Mouse (Mus musculus) heart, embryonic 10.5 days (tissue): ENCODE results near the gene Tapbp. TPM values are rescaled to one million over a fixed set of nuclear protein-coding genes. Genes with fewer than 3 reads are reported as not detected.
A peak's percentile ranks its signal among the peaks of the same experiment; 100 is the strongest.

Experiments used
- DNase-seq: peaks from one replicate; pipeline ENCODE4 v3.0.0-alpha.2; 2017; ENCODE audit warnings: low spot score
- H3K27ac ChIP-seq: fragments of 300-500 bp; sonication (generic); 2 replicates; pipeline ENCODE4 v1.5.1; 2016; ENCODE audit warnings: mild to moderate bottlenecking
- H3K27me3 ChIP-seq: fragments of 300-500 bp; sonication (generic); 2 replicates; pipeline ENCODE4 v1.6.1; 2016; ENCODE audit warnings: mild to moderate bottlenecking; ENCODE audit not compliant: poor library complexity, insufficient read depth, severe bottlenecking
- H3K36me3 ChIP-seq: fragments of 300-500 bp; sonication (generic); 2 replicates; pipeline ENCODE4 v1.6.1; 2016; ENCODE audit warnings: mild to moderate bottlenecking, moderate library complexity
- H3K4me1 ChIP-seq: fragments of 300-500 bp; sonication (generic); 2 replicates; pipeline ENCODE4 v1.6.1; 2016; ENCODE audit warnings: mild to moderate bottlenecking
- H3K4me3 ChIP-seq: fragments of 300-500 bp; sonication (generic); 2 replicates; pipeline ENCODE4 v1.5.1; 2016; ENCODE audit warnings: mild to moderate bottlenecking, moderate library complexity
- H3K9me3 ChIP-seq: fragments of 300-500 bp; sonication (generic); 2 replicates; pipeline ENCODE4 v1.6.1; 2016; ENCODE audit warnings: mild to moderate bottlenecking, moderate library complexity
- WGBS: fragments of 180-500 bp; shearing (Covaris S2); methylation state at CpG from one replicate; pipeline ENCODE4 v1.1.7; 2016; 5-methylcytosine and 5-hydroxymethylcytosine counted together
- polyA plus RNA-seq: library from polyadenylated mRNA; unstranded; fragments of >200 nt; fragmentation: Nextera tagmentation; extraction: Ambion mirVana; gene quantifications from 2 replicates; pipeline ENCODE4 v1.2.1, GENCODE M21; 2016

The Tapbp gene
- polyA plus RNA-seq, 1 experiment from 2014 or later = 13.9 TPM

DNA sequence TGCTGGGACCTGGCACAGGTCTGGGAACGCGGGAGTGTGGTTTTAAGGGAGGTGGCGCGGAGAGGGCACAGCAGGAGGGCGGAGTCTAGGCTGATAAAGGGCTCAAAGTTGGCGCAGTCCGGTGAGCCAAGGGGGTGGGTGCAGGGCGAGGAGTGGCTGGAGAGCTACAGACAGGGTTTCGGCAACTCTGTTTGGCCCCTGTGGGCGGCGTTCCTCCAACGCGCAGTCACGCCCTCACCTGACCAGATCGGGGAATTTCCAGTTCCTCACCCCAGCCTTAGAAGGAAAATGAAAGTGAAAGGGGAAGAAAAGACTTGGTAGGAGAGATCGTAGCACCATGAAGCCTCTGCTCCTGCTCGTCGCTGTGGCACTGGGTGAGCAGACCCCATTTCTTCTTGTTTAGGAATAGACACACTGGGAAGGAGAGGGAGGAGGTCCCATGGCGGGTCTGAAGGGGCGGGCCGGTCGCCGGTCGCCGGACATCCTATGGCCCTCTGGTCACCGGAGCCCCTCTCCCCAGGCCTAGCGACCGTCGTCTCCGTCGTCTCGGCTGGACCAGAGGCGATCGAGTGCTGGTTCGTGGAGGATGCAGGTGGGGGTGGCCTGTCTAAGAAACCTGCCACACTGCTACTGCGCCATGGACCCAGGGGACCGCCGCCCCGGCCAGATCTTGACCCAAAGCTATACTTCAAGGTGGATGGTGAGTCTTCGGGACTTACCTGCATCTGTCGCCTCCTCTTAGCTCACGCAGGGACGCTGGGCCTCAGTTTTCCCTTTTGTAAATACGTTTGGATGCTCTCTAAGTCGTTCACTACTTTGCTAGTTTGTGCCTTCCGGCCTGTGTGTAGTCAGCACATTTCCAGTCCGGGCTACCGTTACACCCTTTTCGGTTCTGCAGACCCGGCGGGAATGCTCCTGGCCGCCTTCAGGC is 3.9 kb downstream of the Tapbp start:
- WGBS = under 1% methylated on average over 52 of the region's 52 CpGs
- peak overlapping the region; percentile 83 for H3K27ac ChIP-seq
- no peaks in the 10 kb centered on the region for H3K9me3 ChIP-seq
- peaks cover 25% of the 10 kb centered on the region for H3K36me3 ChIP-seq
- H3K4me3 ChIP-seq = peak overlapping the region; percentile 82
- peak; percentile 92 for DNase-seq
- peaks cover 47% of the 10 kb centered on the region for H3K4me1 ChIP-seq
- H3K27me3 ChIP-seq = no peaks in the 10 kb centered on the region

DNA sequence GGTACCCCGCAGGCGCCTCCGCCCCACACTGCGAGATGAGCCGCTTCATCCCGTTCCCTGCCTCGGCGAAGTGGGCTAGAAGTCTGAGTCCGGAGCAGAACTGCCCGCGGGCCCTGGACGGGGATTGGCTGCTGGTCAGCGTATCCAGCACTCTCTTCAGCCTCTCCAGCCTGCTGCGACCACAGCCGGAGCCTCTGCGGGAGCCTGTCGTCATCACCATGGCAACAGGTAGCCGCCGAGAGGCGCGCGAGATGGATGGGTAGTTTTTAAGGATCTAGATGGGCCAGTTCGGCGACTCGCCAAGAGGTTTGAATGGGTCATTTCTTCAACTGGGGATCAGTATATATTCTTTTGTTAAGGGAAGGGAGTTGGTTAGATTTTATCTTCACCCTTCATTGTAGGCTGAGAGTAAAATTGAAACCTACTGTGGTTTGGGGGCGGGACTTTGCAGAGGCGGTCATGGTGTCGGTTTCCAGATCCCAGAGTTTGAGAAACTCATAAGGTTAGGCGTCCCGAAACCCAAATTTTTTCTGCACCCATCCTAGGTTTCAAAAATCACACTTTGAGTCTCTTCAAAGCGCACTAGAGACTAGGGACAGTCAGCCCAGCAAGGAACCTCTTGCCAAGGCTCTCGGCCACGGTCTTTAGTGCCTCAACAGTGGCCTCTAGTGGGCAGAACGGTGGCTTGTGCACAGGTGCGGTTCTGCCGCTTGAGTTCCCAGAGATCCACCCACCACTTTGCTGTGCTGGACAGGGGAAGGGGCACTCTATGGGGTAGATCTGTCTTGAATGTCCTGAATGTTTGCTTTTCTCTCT is 4.8 kb downstream of the Tapbp start:
- Histone ChIP-seq H3K9me3 (no peaks in the 10 kb centered on the region), H3K27ac (peak overlapping the region; percentile 83), H3K4me3 (peak overlapping the region; percentile 82), H3K27me3 (no peaks in the 10 kb centered on the region), H3K4me1 (peaks cover 41% of the 10 kb centered on the region), H3K36me3 (peaks cover 22% of the 10 kb centered on the region)
- under 1% methylated on average over 36 of the region's 36 CpGs for WGBS
- peak; percentile 92 for DNase-seq

DNA sequence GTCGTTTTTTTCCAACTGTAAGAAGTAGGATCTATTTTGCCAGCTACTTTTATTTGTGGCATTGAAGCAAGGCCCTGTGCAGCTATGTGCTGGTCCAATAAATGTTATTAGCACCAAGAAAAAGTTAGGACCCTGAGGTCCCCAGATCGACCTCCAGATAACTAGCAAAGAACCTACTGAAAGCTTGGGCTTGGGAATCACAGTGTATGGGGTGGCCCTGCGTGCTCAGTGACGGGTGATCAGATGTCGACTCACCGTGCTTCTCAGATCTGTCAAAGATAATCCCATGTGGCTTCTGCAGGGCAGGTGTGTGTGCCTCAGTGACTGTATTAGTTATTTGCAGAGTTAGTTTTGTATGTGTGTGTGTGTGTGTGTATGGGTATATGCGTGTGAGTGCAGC is 5.7 kb downstream of the Tapbp start:
- Histone ChIP-seq H3K4me1 (peaks cover 41% of the 10 kb centered on the region), H3K9me3 (no peaks in the 10 kb centered on the region), H3K36me3 (peaks cover 26% of the 10 kb centered on the region), H3K27me3 (no peaks in the 10 kb centered on the region), H3K27ac (no peak overlapping the region), H3K4me3 (0 out of 2 replicates have a peak overlapping the region, but pooled peaks have one; percentile 82)
- DNase-seq = no peak
- WGBS = 87% methylated on average over 7 of the region's 7 CpGs

DNA sequence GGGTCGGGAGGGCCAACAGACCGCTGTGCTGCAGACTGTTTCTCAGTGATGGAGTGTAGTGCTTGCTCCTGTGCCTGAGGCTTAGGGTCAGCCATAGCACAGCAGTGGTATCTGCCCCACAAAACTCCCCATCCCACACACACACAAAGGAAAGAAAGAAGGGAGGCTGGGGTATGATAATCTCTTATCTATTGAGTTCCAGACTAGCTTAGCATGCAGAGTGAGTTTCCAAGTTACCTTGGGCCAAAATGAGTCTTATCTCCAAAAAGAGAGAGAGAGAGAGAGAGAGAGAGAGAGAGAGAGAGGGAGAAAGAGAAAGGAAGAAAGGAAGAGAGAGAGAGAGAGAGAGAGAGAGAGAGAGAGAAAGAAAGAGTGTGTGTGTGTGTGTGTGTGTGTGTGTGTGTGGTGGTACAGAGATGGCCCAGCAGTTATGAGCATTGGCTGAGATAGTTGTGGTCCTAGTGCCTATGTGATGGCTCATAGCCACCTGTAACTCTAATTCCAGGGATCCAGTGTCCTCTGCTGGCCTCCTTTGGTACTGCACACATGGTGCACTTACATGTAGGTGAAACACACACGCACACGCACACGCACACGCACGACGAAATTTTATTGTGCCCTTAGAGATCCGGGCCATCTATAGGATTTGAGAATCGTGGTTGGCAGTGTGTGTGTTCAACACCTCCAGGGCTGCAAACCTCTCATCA is 9.0 kb downstream of the Tapbp start:
- DNase-seq = no peak
- Histone ChIP-seq H3K9me3 (no peaks in the 10 kb centered on the region), H3K27ac (no peak overlapping the region), H3K27me3 (no peaks in the 10 kb centered on the region), H3K4me1 (peaks cover 21% of the 10 kb centered on the region), H3K4me3 (no peak overlapping the region), H3K36me3 (peaks cover 11% of the 10 kb centered on the region; the same call in 1 of the 2 replicates)
- WGBS = 78% methylated on average over 10 of the region's 10 CpGs

DNA sequence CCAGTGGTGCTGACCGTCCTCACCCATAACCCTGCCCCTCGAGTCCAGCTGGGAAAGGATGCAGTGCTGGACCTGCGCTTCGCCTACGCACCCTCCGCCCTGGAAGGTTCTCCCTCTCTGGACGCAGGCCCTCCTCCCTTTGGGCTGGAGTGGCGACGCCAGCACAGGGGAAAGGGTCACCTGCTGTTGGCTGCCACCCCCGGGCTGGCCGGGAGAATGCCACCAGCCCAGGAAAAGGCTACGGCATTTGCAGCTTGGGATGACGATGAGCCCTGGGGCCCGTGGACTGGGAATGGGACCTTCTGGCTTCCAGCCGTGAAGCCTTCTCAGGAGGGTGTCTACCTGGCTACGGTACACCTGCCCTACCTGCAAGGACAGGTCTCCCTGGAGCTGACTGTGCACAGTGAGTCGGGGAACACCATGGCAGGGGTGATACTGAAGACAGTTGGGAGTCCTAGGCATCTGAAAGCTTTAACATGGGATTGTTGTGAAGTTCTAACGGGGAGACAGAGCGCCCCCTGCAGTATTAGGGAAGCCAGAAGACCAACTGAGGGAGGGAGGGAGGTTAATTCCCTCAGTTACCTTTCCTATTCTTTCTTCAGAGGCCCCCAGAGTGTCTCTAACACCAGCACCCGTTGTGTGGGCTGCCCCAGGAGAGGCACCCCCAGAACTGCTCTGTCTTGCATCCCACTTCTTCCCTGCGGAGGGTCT is 9.9 kb downstream of the Tapbp start:
- WGBS = 79% methylated on average over 21 of the region's 21 CpGs
- Histone ChIP-seq H3K36me3 (peaks cover 11% of the 10 kb centered on the region; the same call in 1 of the 2 replicates), H3K27me3 (no peaks in the 10 kb centered on the region), H3K27ac (no peak overlapping the region), H3K4me3 (no peak overlapping the region), H3K4me1 (peaks cover 16% of the 10 kb centered on the region), H3K9me3 (no peaks in the 10 kb centered on the region)
- DNase-seq = no peak

DNA sequence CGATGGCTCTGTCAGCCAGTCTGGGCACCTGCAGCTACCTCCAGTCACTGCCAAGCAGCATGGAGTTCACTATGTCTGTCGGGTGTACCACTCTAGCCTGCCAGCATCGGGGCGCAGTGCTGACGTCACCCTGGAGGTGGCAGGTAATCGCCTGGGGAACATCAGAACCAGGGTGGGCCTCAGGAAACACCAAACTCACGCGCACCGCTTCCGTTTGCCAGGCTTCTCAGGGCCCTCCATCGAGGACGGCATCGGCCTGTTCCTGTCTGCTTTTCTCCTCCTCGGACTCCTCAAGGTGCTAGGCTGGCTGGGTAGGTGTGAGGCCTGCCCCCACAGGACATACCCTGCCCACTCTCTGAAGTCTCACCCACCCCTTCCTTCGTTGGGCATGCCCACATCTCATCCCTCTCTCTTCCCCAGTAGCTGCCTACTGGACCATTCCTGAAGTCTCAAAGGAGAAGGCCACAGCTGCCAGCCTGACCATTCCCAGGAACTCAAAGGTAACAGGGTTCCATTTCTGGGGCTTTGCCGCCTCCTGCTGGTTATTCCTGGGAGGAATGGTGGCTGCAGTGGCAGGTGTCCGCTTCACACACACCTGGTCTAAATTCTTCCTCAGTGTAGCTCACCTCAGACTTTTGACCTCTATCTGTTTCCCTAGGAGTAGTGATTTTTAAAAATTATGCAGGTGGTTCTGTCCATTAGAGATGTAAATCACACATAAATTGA is 10.7 kb downstream of the Tapbp start:
- 0 out of 2 replicates have a peak overlapping the region, but pooled peaks have one; percentile 6 for H3K4me3 ChIP-seq
- no peaks in the 10 kb centered on the region for H3K9me3 ChIP-seq
- DNase-seq = no peak
- peaks cover 11% of the 10 kb centered on the region; the same call in 1 of the 2 replicates for H3K36me3 ChIP-seq
- no peaks in the 10 kb centered on the region for H3K27me3 ChIP-seq
- peaks cover 24% of the 10 kb centered on the region for H3K4me1 ChIP-seq
- no peak overlapping the region for H3K27ac ChIP-seq
- WGBS = 75% methylated on average over 17 of the region's 17 CpGs

DNA sequence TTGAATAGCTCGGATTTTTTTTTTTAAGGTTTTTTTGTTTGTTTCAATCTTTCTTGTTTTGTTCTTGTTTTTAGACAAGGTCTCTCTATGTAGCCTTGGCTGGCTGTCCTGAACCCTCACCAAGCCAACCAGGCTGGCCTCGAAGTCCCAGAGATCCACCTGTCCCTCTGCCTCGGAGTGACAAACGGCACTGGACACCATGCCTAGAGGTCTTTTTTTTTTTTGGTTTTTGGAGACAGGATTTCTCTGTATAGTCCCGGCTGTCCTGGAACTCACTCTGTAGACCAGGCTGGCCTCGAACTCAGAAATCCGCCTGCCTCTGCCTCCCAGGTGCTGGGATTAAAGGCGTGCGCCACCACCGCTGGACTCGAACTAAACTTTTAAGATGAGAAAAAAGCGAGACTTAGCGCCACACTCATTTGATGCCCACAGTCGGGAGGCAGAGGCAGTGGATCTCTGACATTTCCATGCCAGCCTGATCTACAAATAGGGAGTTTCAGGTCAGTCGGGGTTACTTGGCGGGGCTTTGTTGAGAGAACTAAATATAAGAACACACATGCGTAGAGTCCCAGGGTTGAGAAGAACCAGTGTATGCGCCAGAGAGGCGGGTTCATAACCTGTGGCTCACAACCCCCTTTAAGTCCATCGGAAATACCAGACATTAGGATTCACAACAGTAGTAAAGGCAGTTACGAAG is 12.7 kb downstream of the Tapbp start:
- DNase-seq = no peak
- peak overlapping the region; percentile 95; the same call in 1 of the 2 replicates for H3K27ac ChIP-seq
- H3K4me3 ChIP-seq = peak overlapping the region; percentile 98
- WGBS = 57% methylated on average over 21 of the region's 21 CpGs
- H3K36me3 ChIP-seq = peaks cover 27% of the 10 kb centered on the region
- no peaks in the 10 kb centered on the region for H3K27me3 ChIP-seq
- H3K9me3 ChIP-seq = no peaks in the 10 kb centered on the region
- H3K4me1 ChIP-seq = peaks cover 32% of the 10 kb centered on the region

DNA sequence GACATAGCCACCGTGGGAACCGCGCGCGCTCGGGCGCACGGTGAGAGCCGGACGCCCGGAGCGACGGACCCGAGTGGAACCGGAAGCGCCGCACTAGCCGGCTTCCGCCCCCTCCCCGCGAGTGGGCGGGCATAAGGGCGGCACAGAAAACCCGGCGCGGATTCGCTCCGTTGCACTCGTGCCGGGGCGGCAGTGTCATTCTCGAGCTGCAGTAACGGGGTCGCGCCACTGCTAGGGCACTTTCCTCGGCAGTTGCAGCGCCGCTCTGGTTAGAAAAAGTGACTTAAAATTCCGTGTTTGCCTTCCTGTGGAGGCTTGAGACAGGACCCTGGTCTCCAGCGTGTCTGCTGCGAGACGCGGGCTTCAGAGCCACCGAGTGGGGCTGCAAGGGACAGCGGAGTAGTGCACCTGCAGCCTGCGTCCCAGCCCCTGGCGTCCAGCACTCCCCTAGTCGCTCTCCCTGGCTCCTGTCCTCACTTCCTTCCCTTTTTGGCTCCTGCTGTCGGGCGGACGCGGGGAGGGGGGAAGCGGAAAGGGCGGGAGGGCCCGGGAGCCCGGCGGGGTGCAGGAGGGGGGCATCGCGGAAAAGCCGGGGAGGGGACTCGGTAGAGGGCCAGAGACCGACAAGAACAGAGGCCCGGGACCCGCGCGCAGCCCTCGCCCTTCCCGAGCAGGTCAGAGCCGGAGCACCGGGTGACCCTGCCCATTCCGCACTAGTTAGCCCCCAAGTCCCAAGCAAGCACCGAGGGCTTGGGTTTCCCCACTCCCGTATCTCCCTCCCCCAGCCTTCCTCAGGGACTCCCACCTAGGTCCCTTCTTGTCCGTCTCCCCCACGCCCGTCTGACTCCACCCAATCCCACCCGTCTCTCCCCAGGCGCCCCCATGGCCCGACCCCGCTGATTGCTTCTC is 13.9 kb downstream of the Tapbp start, which contains the start of gene Rgl2:
Gene Rgl2 (plus strand): TSS at position 173 of the 909 bp plus-strand sequence.
- Histone ChIP-seq H3K27me3 (no peaks in the 10 kb centered on the region), H3K36me3 (peaks cover 40% of the 10 kb centered on the region), H3K27ac (peak within 1 kb of the TSS; percentile 95), H3K9me3 (no peaks in the 10 kb centered on the region), H3K4me1 (peaks cover 29% of the 10 kb centered on the region), H3K4me3 (peak within 1 kb of the TSS; percentile 98)
- WGBS = under 1% methylated on average over 74 of the region's 80 CpGs
- peak; percentile 94 for DNase-seq

DNA sequence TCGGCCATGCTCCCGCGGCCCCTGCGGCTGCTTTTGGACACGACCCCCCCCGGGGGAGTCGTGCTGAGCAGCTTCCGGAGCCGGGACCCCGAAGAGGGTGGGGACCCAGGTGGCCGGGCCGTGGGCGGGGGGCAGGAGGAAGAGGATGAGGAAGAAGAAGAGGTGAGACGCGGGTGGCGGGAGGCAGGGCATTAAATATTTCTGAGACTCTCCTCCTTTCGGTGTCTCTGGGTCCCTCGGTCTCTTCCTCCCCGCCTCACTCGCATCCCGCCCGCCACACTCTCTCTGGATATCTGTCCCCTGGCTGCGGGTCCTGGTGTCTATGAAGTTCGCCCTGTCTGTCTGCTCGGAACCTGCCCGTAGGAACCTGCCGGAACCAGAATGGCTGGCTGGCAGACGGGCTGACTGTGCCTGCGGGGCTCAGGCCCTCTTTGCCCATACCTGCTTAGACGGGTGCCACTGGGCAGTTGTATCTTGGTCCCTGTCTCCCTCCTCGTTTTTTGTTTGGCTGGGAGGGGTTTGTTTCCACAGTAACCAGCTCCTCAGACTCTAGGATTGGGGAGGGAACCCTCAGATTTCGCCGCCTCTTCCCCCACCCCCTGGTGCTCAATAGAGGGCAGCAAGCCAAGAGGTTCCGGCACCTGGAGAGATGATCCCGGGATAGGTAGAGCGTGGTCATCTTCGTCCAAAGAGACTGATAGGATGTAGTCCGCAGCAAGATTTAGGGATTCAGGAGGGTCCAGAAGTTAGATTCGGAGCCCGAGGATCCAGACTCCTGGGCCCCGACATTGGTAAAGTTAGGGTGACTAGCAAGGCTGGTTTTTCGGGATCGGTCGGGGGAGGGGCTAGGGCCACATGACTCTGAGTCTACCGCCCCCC is 14.8 kb downstream of the Tapbp start:
- H3K9me3 ChIP-seq = no peaks in the 10 kb centered on the region
- H3K27ac ChIP-seq = peak overlapping the region; percentile 95
- DNase-seq = no peak
- no peaks in the 10 kb centered on the region for H3K27me3 ChIP-seq
- WGBS = under 1% methylated on average over 45 of the region's 45 CpGs
- peaks cover 29% of the 10 kb centered on the region for H3K4me1 ChIP-seq
- H3K36me3 ChIP-seq = peaks cover 43% of the 10 kb centered on the region
- peak overlapping the region; percentile 98 for H3K4me3 ChIP-seq
